Mouse (Mus musculus): Measurements from ENCODE around the gene Gdf1. TPM values are rescaled to one million over a fixed set of nuclear protein-coding genes. Genes with fewer than 3 reads are reported as not detected.

Gene Gdf1
- polyA plus RNA-seq, 1 experiment from 2014 or later, result 2.2 TPM

DNA sequence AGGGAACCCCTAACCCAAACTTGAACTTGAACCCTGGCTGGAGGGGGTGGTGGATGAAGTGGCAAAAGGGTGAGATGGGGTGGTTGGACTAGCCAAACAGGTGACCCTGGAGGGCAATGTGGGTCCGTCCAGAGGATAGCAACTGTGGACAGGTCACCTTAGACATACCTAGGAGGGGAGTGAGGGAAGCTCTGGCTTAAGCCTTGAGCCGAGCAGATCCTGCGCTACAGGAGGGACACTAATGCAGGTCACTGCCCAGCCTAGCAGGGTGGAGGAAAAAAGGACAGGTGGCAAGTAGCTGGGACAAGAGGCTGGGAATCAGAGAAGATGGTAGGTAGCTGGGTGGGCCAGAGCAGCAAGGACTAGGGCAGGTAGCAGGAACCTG, 22.4 kb downstream of the Gdf1 start:
- peak overlapping the region; percentile 63 for H3K27ac ChIP-seq
- H3K4me1 ChIP-seq, result peaks cover 46% of the 10 kb centered on the region
- ATAC-seq (ENCODE audit: insufficient read depth, low FRiP score, low read depth), result no peak
- H3K27me3 ChIP-seq (replicated peaks), result no peaks in the 10 kb centered on the region
- peak overlapping the region; percentile 93 for H3K4me2 ChIP-seq
- WGBS, result 13% methylated on average over 3 of the region's 3 CpGs
- H3K36me3 ChIP-seq, result 0 out of 2 replicates have a peak, but pooled peaks cover 7% of the 10 kb centered on the region
- H3K9me3 ChIP-seq, result no peaks in the 10 kb centered on the region
- peak overlapping the region; percentile 89 for H3K4me3 ChIP-seq (replicated peaks)
- peak overlapping the region; percentile 99 for H3K9ac ChIP-seq

DNA sequence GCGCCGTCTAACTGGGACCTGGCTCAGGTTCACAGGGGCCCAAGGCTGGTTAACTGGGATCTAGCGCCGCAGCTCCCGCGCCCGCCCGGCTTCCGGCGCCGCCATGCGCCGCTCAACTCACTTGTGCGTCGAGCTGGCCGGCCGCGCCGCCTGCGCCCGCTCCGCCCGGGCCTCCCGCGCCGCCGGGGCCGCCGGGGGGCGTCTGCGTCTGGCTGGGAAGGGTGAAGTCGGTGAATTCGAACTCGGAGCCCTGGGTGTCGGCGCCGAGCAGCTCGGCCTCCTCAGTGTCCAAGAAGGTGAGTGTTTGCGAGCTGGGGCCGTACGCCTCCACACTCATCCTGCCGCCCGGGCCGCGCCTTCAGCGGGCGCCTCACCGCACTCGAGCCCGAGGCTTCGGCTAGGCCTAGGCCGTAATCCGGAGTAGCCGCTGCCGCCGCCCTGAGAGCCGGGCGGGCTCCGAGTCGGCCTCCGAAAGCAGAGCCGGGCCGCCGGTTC, 23.1 kb downstream of the Gdf1 start:
- under 1% methylated on average over 63 of the region's 64 CpGs for whole genome bisulfite sequencing
- Histone ChIP-seq H3K36me3 (0 out of 2 replicates have a peak, but pooled peaks cover 7% of the 10 kb centered on the region), H3K4me2 (peak overlapping the region; percentile 93), H3K9ac (peak overlapping the region; percentile 99), H3K4me3 (replicated peaks) (peak overlapping the region; percentile 89), H3K4me1 (peaks cover 45% of the 10 kb centered on the region), H3K27me3 (replicated peaks) (no peaks in the 10 kb centered on the region), H3K9me3 (no peaks in the 10 kb centered on the region), H3K27ac (peak overlapping the region; percentile 90)
- ATAC-seq (ENCODE audit: insufficient read depth, low FRiP score, low read depth), result peak; percentile 34; the same call in 1 of the 2 replicates

DNA sequence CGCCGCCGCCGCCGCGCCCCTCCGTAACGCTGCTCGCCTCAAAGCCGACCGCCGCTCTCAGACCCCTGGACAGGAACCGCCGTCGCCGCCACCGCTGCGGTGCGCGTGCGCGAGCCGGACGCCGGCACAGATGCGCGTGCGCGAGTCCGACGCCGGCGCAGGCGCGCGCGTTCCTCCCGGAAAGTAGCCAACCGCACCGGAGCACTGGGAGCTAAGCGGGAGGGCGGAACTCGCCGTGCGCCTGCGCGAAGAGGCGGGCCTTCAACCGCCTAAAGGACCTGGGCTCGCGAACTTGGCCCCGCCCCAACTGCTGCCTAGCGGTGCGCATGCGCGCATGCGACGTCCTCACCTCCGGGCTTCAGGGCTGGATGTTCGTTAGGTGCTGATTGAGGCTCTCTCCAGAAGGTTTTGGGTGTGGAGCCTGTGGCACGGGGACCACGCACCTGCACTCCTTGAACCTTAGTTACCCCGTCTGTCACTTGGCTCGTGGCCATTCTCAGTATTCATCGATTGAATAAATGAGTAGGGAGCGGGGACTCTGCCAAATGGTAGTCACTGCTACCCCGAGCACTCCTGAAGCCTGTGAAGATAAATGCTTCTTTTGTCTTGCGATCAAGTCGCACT, 23.7 kb downstream of the Gdf1 start, which contains the start of gene Upf1:
TSS of gene Upf1 (minus strand) at position 85 of the 624 bp plus-strand sequence.
- H3K4me2 ChIP-seq, result peak within 1 kb of the TSS; percentile 93
- no peaks in the 10 kb centered on the region for H3K9me3 ChIP-seq
- 0 out of 2 replicates have a peak, but pooled peaks cover 4% of the 10 kb centered on the region for H3K36me3 ChIP-seq
- peak within 1 kb of the TSS; percentile 89 for H3K4me3 ChIP-seq (replicated peaks)
- peak within 1 kb of the TSS; percentile 90 for H3K27ac ChIP-seq
- H3K9ac ChIP-seq, result peak within 1 kb of the TSS; percentile 99
- no peaks in the 10 kb centered on the region for H3K27me3 ChIP-seq (replicated peaks)
- peak; percentile 89 for ATAC-seq (ENCODE audit: insufficient read depth, low FRiP score, low read depth)
- WGBS, result under 1% methylated on average over 66 of the region's 69 CpGs
- peaks cover 39% of the 10 kb centered on the region for H3K4me1 ChIP-seq

DNA sequence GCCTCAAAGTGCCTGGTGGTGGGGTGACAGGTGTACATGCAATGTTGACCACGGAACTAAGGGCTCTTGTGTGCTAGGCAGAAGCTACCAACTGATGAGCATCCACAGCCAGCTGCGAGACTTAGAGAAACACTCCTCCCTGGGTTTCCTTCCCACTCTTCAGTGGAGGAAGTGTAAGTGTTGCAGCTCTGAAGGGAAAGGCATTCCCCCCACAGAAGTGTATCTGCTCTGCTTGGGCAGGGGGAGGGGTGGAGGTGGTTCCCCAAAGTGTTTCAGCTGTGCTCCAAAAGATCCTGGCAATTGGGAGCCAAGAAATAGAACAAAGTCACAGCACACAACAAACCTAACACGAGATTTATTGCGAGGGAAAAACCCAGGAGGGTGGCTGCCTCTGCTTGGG, 24.4 kb downstream of the Gdf1 start:
- Histone ChIP-seq H3K9ac (0 out of 2 replicates have a peak overlapping the region, but pooled peaks have one; percentile 37), H3K27ac (peak overlapping the region; percentile 89; the same call in 1 of the 2 replicates), H3K4me3 (replicated peaks) (peak overlapping the region; percentile 89; the same call in 1 of the 2 replicates), H3K9me3 (no peaks in the 10 kb centered on the region), H3K4me1 (peaks cover 32% of the 10 kb centered on the region), H3K4me2 (peak overlapping the region; percentile 76), H3K27me3 (replicated peaks) (no peaks in the 10 kb centered on the region), H3K36me3 (0 out of 2 replicates have a peak, but pooled peaks cover 4% of the 10 kb centered on the region)
- no peak for ATAC-seq (ENCODE audit: insufficient read depth, low FRiP score, low read depth)
- WGBS, result 48% methylated on average over 4 of the region's 4 CpGs

DNA sequence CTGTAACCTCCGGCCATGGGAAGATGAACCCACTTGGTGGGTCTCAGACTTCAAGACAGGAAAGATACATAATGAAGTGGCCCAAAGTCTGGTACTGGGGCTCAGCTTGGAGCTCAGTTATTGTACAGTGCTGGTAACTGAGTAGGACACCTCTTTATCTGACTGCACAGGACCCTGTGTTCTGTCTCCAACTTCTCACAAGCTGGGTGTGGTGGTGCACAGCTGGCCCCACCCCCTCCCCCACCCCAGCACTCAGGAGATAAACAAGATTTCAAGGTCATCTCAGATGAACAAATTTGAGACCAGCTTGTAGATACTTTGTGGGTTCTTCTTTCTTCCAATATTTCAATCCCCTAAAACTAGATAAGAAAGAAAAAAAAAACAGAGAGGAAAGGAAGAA, 26.5 kb downstream of the Gdf1 start:
- Histone ChIP-seq H3K4me1 (peaks cover 19% of the 10 kb centered on the region), H3K4me2 (no peak overlapping the region), H3K36me3 (no peaks in the 10 kb centered on the region), H3K27ac (no peak overlapping the region), H3K4me3 (replicated peaks) (no peak overlapping the region), H3K9me3 (no peaks in the 10 kb centered on the region), H3K27me3 (replicated peaks) (no peaks in the 10 kb centered on the region), H3K9ac (no peak overlapping the region)
- WGBS, result 84% methylated on average over 1 of the region's 1 CpGs
- ATAC-seq (ENCODE audit: insufficient read depth, low FRiP score, low read depth), result peak; percentile 42; the same call in 1 of the 2 replicates

DNA sequence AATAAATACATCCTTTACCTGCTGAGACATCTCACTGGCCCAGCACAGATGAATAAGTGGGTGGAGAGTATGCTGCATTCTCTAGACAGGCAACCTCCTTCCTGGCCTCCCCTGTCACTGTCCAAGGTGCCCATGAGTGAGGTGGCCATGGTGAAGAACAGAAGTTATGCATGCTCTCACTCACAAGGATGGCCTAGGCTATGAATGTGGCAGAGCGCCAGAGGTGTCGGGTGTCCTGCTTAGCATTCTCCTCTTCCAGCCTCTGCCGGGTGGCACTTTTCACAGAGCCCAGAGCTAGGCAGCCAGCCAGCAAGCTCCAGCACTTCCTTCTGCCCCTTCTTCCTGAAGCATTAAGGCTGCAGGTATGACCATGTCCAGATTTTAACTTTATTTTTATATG, 29.8 kb downstream of the Gdf1 start:
- WGBS, result 17% methylated on average over 3 of the region's 3 CpGs
- ATAC-seq (ENCODE audit: insufficient read depth, low FRiP score, low read depth), result no peak
- H3K36me3 ChIP-seq, result no peaks in the 10 kb centered on the region

DNA sequence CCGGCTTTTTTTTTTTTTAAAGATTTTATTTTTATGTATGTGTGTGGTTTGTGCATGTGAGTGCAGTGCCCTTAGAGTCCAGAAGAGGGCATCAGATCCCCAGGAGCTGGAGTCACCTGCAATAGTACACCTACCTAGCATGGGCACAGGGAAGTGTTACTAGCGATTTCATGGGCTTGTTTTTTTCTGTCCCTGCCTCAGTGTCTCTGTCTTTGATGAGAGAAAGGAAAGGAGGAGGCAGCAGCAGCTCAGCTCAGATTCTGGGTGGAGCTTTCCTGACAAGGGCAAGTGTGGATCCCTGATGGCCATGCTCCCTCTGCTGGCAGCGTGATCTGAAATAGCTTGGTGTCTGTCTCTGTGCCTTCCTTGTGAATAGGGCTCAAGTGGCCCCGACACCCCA, 31.2 kb downstream of the Gdf1 start:
- no peak overlapping the region for H3K9ac ChIP-seq
- H3K4me3 ChIP-seq (replicated peaks), result no peak overlapping the region
- ATAC-seq (ENCODE audit: insufficient read depth, low FRiP score, low read depth), result no peak
- no peaks in the 10 kb centered on the region for H3K27me3 ChIP-seq (replicated peaks)
- no peaks in the 10 kb centered on the region for H3K4me1 ChIP-seq
- no peaks in the 10 kb centered on the region for H3K9me3 ChIP-seq
- H3K27ac ChIP-seq, result no peak overlapping the region
- no peaks in the 10 kb centered on the region for H3K36me3 ChIP-seq
- H3K4me2 ChIP-seq, result no peak overlapping the region
- 43% methylated on average over 4 of the region's 4 CpGs for WGBS

More for the DNA sequence above, 29.8 kb downstream of the Gdf1 start:
- Histone ChIP-seq H3K27ac (no peak overlapping the region), H3K27me3 (replicated peaks) (no peaks in the 10 kb centered on the region), H3K9ac (no peak overlapping the region), H3K4me3 (replicated peaks) (no peak overlapping the region), H3K4me1 (no peaks in the 10 kb centered on the region), H3K9me3 (no peaks in the 10 kb centered on the region), H3K4me2 (no peak overlapping the region)

DNA sequence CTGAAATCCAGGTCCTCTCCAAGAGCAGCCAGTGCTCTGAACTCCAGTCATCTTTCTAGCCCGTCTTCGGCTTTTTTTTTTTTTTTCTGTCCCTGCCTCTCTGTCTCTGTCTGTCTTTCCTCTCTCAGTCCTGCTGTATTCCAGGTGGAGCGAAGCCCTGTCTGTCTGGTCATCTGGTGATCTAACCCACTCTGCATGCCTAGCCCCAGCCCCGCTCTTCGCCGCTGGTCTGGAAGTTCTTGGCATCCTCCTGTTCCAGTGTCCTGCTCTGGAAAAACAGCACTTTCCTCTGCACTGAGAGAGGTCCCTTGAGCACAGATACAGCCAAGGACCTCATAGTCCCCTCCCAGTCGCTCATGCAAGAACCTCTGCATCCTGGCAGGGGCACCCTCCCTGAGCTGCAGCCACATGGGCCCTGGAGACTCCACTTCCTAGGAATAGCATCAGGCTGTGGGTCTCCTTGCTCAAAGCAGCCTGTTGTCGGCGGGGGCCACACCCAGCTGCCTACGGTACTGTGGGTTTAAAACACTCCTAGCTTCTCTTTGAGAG, 31.9 kb downstream of the Gdf1 start:
- Histone ChIP-seq H3K27me3 (replicated peaks) (no peaks in the 10 kb centered on the region), H3K36me3 (no peaks in the 10 kb centered on the region), H3K9me3 (no peaks in the 10 kb centered on the region), H3K9ac (no peak overlapping the region), H3K4me1 (no peaks in the 10 kb centered on the region), H3K4me2 (no peak overlapping the region), H3K4me3 (replicated peaks) (no peak overlapping the region), H3K27ac (no peak overlapping the region)
- 75% methylated on average over 10 of the region's 10 CpGs for WGBS
- ATAC-seq (ENCODE audit: insufficient read depth, low FRiP score, low read depth), result no peak

DNA sequence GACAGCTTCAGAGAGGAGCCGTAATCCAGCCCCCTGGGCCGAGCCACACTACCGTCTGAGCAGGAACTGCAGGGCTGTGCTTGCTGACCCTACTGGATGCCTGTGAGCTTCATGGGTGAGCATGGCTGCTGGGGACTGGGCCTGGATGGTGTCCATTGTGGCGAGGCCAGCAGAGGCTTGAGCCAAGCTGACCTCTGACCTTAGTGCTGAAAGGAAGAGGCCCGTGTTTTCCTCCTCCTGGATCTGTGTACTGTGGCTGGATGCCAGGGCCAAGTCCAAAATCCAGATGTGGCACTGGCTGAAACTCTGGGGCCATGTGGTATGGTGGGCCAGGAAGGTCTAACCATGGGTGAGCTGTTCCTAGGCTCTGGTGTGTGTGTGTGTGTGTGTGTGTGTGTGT, 34.4 kb downstream of the Gdf1 start:
- WGBS, result 33% methylated on average over 5 of the region's 5 CpGs
- H3K4me1 ChIP-seq, result no peaks in the 10 kb centered on the region
- no peak overlapping the region for H3K27ac ChIP-seq
- H3K9me3 ChIP-seq, result no peaks in the 10 kb centered on the region
- no peaks in the 10 kb centered on the region for H3K36me3 ChIP-seq
- no peak overlapping the region for H3K4me3 ChIP-seq (replicated peaks)
- no peak overlapping the region for H3K9ac ChIP-seq
- no peak overlapping the region for H3K4me2 ChIP-seq
- no peaks in the 10 kb centered on the region for H3K27me3 ChIP-seq (replicated peaks)
- ATAC-seq (ENCODE audit: insufficient read depth, low FRiP score, low read depth), result no peak

DNA sequence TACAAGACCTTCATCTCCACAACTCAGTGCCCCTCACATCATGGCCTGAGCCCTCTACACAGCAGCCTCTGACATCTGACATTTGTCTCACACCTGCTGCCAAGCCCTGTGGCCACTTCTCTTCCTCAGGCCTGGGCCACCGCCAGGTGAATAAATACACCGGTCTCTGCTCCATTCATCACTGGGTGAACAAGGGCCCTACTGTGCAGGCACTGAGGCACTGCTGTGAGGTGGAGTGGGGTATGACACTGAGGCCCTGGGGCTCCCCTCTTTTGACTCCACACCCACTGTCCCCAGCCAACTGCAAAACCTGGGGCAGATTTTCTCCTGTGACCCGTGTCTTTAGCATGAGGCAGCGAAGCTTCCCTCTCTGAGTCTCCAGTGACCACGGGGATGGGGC, 37.0 kb downstream of the Gdf1 start:
- peaks cover 2% of the 10 kb centered on the region for H3K27me3 ChIP-seq (replicated peaks)
- peak; percentile 54; the same call in 1 of the 2 replicates for ATAC-seq (ENCODE audit: insufficient read depth, low FRiP score, low read depth)
- no peak overlapping the region for H3K4me3 ChIP-seq (replicated peaks)
- no peaks in the 10 kb centered on the region for H3K36me3 ChIP-seq
- no peak overlapping the region for H3K9ac ChIP-seq
- no peaks in the 10 kb centered on the region for H3K4me1 ChIP-seq
- 65% methylated on average over 5 of the region's 5 CpGs for WGBS
- no peak overlapping the region for H3K4me2 ChIP-seq
- no peak overlapping the region for H3K27ac ChIP-seq
- H3K9me3 ChIP-seq, result no peaks in the 10 kb centered on the region

DNA sequence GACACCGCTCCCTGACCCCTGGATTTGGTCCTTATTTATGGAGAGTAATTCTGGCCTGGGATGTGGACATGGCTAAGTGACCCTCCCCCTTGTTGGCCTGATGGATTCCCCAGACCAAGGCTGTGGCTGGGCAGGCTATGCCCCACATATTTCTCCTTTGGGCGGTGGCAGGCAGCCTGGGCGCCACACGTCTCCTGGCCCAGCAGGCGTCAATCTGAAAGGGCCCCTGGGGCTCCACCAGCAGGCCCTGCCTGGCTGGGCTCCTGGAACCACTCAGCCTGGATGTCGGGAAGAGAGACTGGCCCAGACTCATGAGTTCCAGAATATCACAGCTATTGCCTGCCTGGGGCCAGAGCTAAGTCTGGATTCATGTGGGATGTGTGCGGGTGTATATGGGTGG, 40.9 kb downstream of the Gdf1 start:
- no peak for ATAC-seq (ENCODE audit: insufficient read depth, low FRiP score, low read depth)

DNA sequence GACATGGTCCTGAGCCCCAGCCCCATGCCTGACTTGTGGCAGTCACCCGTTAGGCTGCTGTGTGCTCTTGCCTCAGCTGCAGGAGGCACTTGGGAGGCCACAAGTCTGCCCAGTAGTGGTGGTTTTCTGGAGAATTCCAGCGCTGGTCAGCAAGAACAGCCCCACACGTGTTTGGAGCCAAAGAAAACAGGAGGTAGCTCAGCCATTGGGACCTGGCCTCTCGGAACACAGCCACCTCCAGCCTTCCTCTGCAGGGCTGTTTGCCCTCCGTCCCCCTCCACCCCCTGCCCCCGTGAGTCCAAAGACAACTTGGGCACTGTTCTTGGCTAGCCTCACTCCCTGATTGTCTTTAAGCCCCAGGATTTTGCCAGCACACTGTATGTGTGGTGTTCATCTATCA, 42.3 kb downstream of the Gdf1 start:
- H3K4me3 ChIP-seq (replicated peaks), result no peak overlapping the region
- peaks cover 35% of the 10 kb centered on the region for H3K4me1 ChIP-seq
- peaks cover 55% of the 10 kb centered on the region for H3K27me3 ChIP-seq (replicated peaks)
- no peak overlapping the region for H3K9ac ChIP-seq
- H3K4me2 ChIP-seq, result no peak overlapping the region
- no peaks in the 10 kb centered on the region for H3K9me3 ChIP-seq
- no peak overlapping the region for H3K27ac ChIP-seq
- ATAC-seq (ENCODE audit: insufficient read depth, low FRiP score, low read depth), result no peak
- WGBS, result 44% methylated on average over 6 of the region's 6 CpGs
- H3K36me3 ChIP-seq, result no peaks in the 10 kb centered on the region

More for the DNA sequence above, 40.9 kb downstream of the Gdf1 start:
- peaks cover 40% of the 10 kb centered on the region for H3K27me3 ChIP-seq (replicated peaks)
- peaks cover 23% of the 10 kb centered on the region for H3K4me1 ChIP-seq
- WGBS, result 84% methylated on average over 7 of the region's 7 CpGs
- H3K9me3 ChIP-seq, result no peaks in the 10 kb centered on the region
- H3K4me3 ChIP-seq (replicated peaks), result no peak overlapping the region
- no peaks in the 10 kb centered on the region for H3K36me3 ChIP-seq
- no peak overlapping the region for H3K4me2 ChIP-seq
- no peak overlapping the region for H3K27ac ChIP-seq
- no peak overlapping the region for H3K9ac ChIP-seq
